24 mouse cellular contexts compared by ENCODE assay signal in the genomic region with DNA sequence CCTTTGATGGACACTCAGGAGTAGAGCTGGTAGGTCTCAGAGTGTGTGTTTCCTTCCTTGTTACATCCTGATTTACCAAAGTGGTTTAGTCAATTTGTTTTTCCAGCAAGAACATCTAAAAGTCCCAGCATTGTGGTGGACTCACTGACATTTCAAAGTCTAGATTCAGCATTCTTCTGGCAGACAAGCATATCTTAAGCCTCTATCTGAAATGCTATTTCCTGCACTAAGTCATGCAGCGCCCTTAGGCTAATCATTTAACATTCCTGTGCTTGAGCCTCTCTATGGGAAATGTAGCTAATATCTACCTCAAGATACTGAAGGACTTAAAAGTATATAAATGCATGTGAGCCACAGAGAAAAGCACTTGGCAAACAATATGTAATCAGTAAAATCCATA.
DNase-seq lines count a peak whose midpoint lies in the region; ATAC-seq and TF ChIP-seq lines count a peak whose summit lies in the region.
"Had no signal": no experiment of that assay in that cellular context is flagged by ENCODE, and none has a peak within 500 bp of the region (broad histone marks: within the 10 kb centered on the region; RNA-seq: fewer than 3 reads in every experiment).

No protein-coding gene starts in this region.

- WGBS in kidney, postnatal 0 days, result 53% methylated on average over 1 of the region's 1 CpGs
- 50% methylated on average over 1 of the region's 1 CpGs for WGBS in embryonic facial prominence, embryonic 14.5 days

- H3K27me3 ChIP-seq in kidney, postnatal 0 days (ENCODE audit: insufficient read depth, low read length), result no peaks in the 10 kb centered on the region
- H3K27me3 ChIP-seq in embryonic facial prominence, embryonic 14.5 days (replicated peaks; ENCODE audit: control insufficient read depth, insufficient read depth, low read length), result no peaks in the 10 kb centered on the region
- H3K27me3 ChIP-seq: embryonic facial prominence, embryonic 12.5 days; forebrain, embryonic 12.5 days; hindbrain, embryonic 12.5 days had no signal

- H3K4me2 ChIP-seq in kidney, postnatal 0 days (ENCODE audit: low read length), result no peak overlapping the region
- H3K4me2 ChIP-seq in embryonic facial prominence, embryonic 14.5 days (ENCODE audit: low read depth, low read length), result no peak overlapping the region
- H3K4me2 ChIP-seq: embryonic facial prominence, embryonic 12.5 days; forebrain, embryonic 12.5 days; hindbrain, embryonic 12.5 days had no signal

- peak; percentile 13 for DNase-seq in embryo, embryonic 10 days (ENCODE audit: low spot score)
- no peak for DNase-seq in embryo, embryonic 11 days
- peak; percentile 3 for DNase-seq in kidney, adult 9 months
- no peak for DNase-seq in kidney, adult 18-20 months
- peak; percentile 60 for DNase-seq in kidney, postnatal 0 days (ENCODE audit: low spot score)
- DNase-seq in kidney, adult 8-10 months, result no peak
- DNase-seq in embryonic facial prominence, embryonic 14.5 days (ENCODE audit: low spot score), result peak; percentile 31
- no peak for DNase-seq in right cerebral cortex, adult 18-20 months
- DNase-seq: adrenal gland, adult 8-10 months; adrenal gland, postnatal 36 days; B cell, adult 2 months; cerebellum, adult 2 months; cerebellum, postnatal 10 days; gastrocnemius, adult 2 months; gastrocnemius, postnatal 25 days; heart, postnatal 10 days; heart, postnatal 4 days had no signal

- H3K4me1 ChIP-seq in kidney, postnatal 0 days (replicated peaks; ENCODE audit: insufficient read depth, low read length), result 0 out of 2 replicates have a peak, but pooled peaks cover 4% of the 10 kb centered on the region
- no peaks in the 10 kb centered on the region for H3K4me1 ChIP-seq in embryonic facial prominence, embryonic 14.5 days (ENCODE audit: control insufficient read depth, insufficient read depth, low read length)
- H3K4me1 ChIP-seq: embryonic facial prominence, embryonic 12.5 days; forebrain, embryonic 12.5 days had no signal

- no peak for TF ChIP-seq CTCF in kidney, postnatal 0 days (IDR thresholded peaks at IDR 0.05; ENCODE audit: low read depth)

- no peak for ATAC-seq in kidney, postnatal 0 days (replicated peaks; ENCODE audit: low FRiP score, low read depth)
- no peak for ATAC-seq in embryonic facial prominence, embryonic 14.5 days (ENCODE audit: low read depth)
- ATAC-seq: CD4-positive, CD25-positive, alpha-beta regulatory T cell, adult 4 months; forebrain, embryonic 16.5 days; hindbrain, embryonic 16.5 days had no signal

- H3K9me3 ChIP-seq in kidney, postnatal 0 days (replicated peaks; ENCODE audit: low read length), result no peaks in the 10 kb centered on the region
- H3K9me3 ChIP-seq in embryonic facial prominence, embryonic 14.5 days (ENCODE audit: control insufficient read depth, low read length), result no peaks in the 10 kb centered on the region
- H3K9me3 ChIP-seq: embryonic facial prominence, embryonic 12.5 days; forebrain, embryonic 12.5 days; G1E; hindbrain, embryonic 12.5 days had no signal

- H3K36me3 ChIP-seq in kidney, postnatal 0 days (ENCODE audit: insufficient read depth, low read length), result no peaks in the 10 kb centered on the region
- H3K36me3 ChIP-seq in embryonic facial prominence, embryonic 14.5 days (ENCODE audit: control insufficient read depth, insufficient read depth, low read length), result no peaks in the 10 kb centered on the region
- H3K36me3 ChIP-seq: embryonic facial prominence, embryonic 12.5 days; forebrain, embryonic 12.5 days; G1E; hindbrain, embryonic 12.5 days had no signal

- no peak overlapping the region; the same call in 1 of the 2 replicates for H3K27ac ChIP-seq in kidney, postnatal 0 days
- no peak overlapping the region for H3K27ac ChIP-seq in embryonic facial prominence, embryonic 14.5 days (replicated peaks; ENCODE audit: low read depth, low read length)
- H3K27ac ChIP-seq: embryonic facial prominence, embryonic 12.5 days; forebrain, embryonic 12.5 days; gastrocnemius, adult 2 months; hindbrain, embryonic 12.5 days had no signal

- no peak overlapping the region for H3K4me3 ChIP-seq in kidney, postnatal 0 days (replicated peaks; ENCODE audit: low read depth, low read length)
- no peak overlapping the region for H3K4me3 ChIP-seq in embryonic facial prominence, embryonic 14.5 days (ENCODE audit: low read depth, low read length)
- H3K4me3 ChIP-seq: embryonic facial prominence, embryonic 12.5 days; forebrain, embryonic 12.5 days; gastrocnemius, adult 2 months; hindbrain, embryonic 12.5 days had no signal

- no peak overlapping the region for H3K9ac ChIP-seq in kidney, postnatal 0 days (ENCODE audit: low read depth, low read length)
- H3K9ac ChIP-seq in embryonic facial prominence, embryonic 14.5 days (ENCODE audit: low read depth, low read length), result no peak overlapping the region
- H3K9ac ChIP-seq: embryonic facial prominence, embryonic 12.5 days; forebrain, embryonic 12.5 days; hindbrain, embryonic 12.5 days had no signal

Comparison
In these comparisons a context has a peak if more than half of its experiments do, and no peak if none do; other contexts are left out.
1. DNase-seq: peak in embryo, embryonic 10 days (single experiment), kidney, adult 9 months (single experiment), kidney, postnatal 0 days (single experiment) and embryonic facial prominence, embryonic 14.5 days (single experiment); none in embryo, embryonic 11 days (single experiment), kidney, adult 18-20 months (single experiment), kidney, adult 8-10 months (0 of 2) and right cerebral cortex, adult 18-20 months (single experiment).